Comparison of ENCODE assay signal across 11 mouse cellular contexts in the genomic region with DNA sequence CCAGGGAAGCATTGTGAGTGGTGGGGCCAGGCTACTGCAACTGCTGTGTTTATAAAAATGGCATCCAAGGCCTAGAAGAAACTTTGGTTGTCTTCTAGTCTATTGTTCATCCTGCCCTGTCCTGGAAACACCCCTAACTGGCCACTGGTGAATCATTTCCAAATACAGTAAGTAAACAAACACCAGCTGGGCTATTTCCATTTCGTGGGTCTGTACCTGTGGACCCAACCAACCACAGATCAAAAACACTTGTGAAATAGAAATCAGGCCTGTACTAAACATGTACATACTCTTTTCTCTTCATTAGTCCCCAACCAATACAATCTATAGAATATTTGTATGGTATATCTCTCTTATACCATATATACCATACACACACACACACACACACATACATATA. TPM values are rescaled to one million over a fixed set of nuclear protein-coding genes. Genes with fewer than 3 reads are reported as not detected.
"Had no signal": no experiment of that assay in that cellular context is flagged by ENCODE, and none has a peak within 500 bp of the region (broad histone marks: within the 10 kb centered on the region; RNA-seq: fewer than 3 reads in every experiment).

No protein-coding gene starts in this region.

RNA-seq across cellular contexts. Expression of a gene that starts 59.8 kb away (rescaled TPM):
- total RNA-seq: megakaryocyte progenitor cell, adult 5-6 weeks; megakaryocyte, adult 5-6 weeks; megakaryocyte-erythroid progenitor cell, adult 5-6 weeks; midbrain, postnatal 0 days; monocyte, adult 5-6 weeks had no signal
- polyA plus RNA-seq: limb, embryonic 10.5 days; liver, embryonic 12.5 days; liver, embryonic 15.5 days; lung, adult 2 months; macrophage; myocyte had no signal
